Mouse (Mus musculus) lung, embryonic 14.5 days (tissue): ENCODE measurements around the gene Tmem266. TPM values are rescaled to one million over a fixed set of nuclear protein-coding genes. Genes with fewer than 3 reads are reported as not detected.
A peak's percentile ranks its signal among the peaks of the same experiment; 100 is the strongest.

Experiments used
- ATAC-seq: fragments of 200-750 bp; cut with Nextera tagmentation; 2 replicates; pipeline ENCODE4 v1.8.0; 2017; ENCODE audit warnings: mild to moderate bottlenecking, moderate TSS enrichment, moderate library complexity; ENCODE audit not compliant: insufficient read depth
- DNase-seq: peaks from one replicate; pipeline ENCODE4 v3.0.0-alpha.2; 2015
- H3K27ac ChIP-seq: fragments of 300-500 bp; sonication (generic); 2 replicates; pipeline ENCODE4 v1.5.1; 2014; ENCODE audit warnings: low read depth, mild to moderate bottlenecking, moderate library complexity
- H3K27me3 ChIP-seq: fragments of 300-500 bp; sonication (generic); 2 replicates; pipeline ENCODE4 v1.6.1; 2014; ENCODE audit warnings: low read length, control low read depth; ENCODE audit not compliant: insufficient read depth
- H3K36me3 ChIP-seq: fragments of 300-500 bp; sonication (generic); 2 replicates; pipeline ENCODE4 v1.6.1; 2014; ENCODE audit warnings: control low read depth; ENCODE audit not compliant: insufficient read depth
- H3K4me1 ChIP-seq: fragments of 300-500 bp; sonication (generic); 2 replicates; pipeline ENCODE4 v1.6.1; 2014; ENCODE audit warnings: antibody characterized with exemption, control low read depth; ENCODE audit not compliant: insufficient read depth
- H3K4me2 ChIP-seq: fragments of 300-500 bp; sonication (generic); 2 replicates; pipeline ENCODE4 v1.6.1; 2014; ENCODE audit warnings: mild to moderate bottlenecking
- H3K4me3 ChIP-seq: fragments of 300-500 bp; sonication (generic); 2 replicates; pipeline ENCODE4 v1.5.1; 2014; ENCODE audit warnings: low read depth, low read length
- H3K9ac ChIP-seq: fragments of 300-500 bp; sonication (generic); 2 replicates; pipeline ENCODE4 v1.6.1; 2014
- H3K9me3 ChIP-seq: fragments of 300-500 bp; sonication (generic); 2 replicates; pipeline ENCODE4 v1.6.1; 2016; ENCODE audit warnings: low read depth, low read length, control low read depth
- CTCF ChIP-seq: IDR thresholded peaks from 2 replicates; pipeline ENCODE4 v1.5.1; 2016; ENCODE audit warnings: antibody characterized with exemption, low read depth
- WGBS: fragments of 180-500 bp; shearing (Covaris S2); extraction: QIAGEN DNeasy Blood & Tissue Kit; methylation state at CpG from one replicate; pipeline ENCODE4 v1.1.7; 2014; 5-methylcytosine and 5-hydroxymethylcytosine counted together
- polyA plus RNA-seq: library from polyadenylated mRNA; unstranded; fragments of >200 nt; fragmentation: Nextera tagmentation; extraction: Ambion mirVana; gene quantifications from 2 replicates; pipeline ENCODE4 v1.2.1, GENCODE M21; 2014

The Tmem266 gene
- polyA plus RNA-seq = 0.20 and 0.29 TPM in 2 replicates

- Histone ChIP-seq H3K4me1 (no peaks in the 10 kb centered on the region), H3K9me3 (no peaks in the 10 kb centered on the region), H3K4me2 (peak within 1 kb of the TSS; percentile 84), H3K9ac (peak within 1 kb of the TSS; percentile 60), H3K27ac (no peak within 1 kb of the TSS), H3K36me3 (no peaks in the 10 kb centered on the region), H3K27me3 (peaks cover 33% of the 10 kb centered on the region), H3K4me3 (peak within 1 kb of the TSS; percentile 64)
- WGBS = under 1% methylated on average over 59 of the region's 82 CpGs
- ATAC-seq = peak; percentile 92
- no peak for TF ChIP-seq CTCF
- DNase-seq = peak; percentile 88
Measured at GRCm38 (mm10) chr9:55326515-55327233, at the start of gene Tmem266, which contains the start of gene Nrg4. Tmem266 (plus strand) TSS chr9:55326913. Nrg4 (minus strand) TSS chr9:55326844.

- Histone ChIP-seq H3K9ac (no peak overlapping the region), H3K4me2 (no peak overlapping the region), H3K27ac (no peak overlapping the region), H3K9me3 (no peaks in the 10 kb centered on the region), H3K27me3 (no peaks in the 10 kb centered on the region), H3K4me3 (no peak overlapping the region), H3K36me3 (no peaks in the 10 kb centered on the region), H3K4me1 (no peaks in the 10 kb centered on the region)
- DNase-seq = no peak
- WGBS = 53% methylated on average over 4 of the region's 4 CpGs
- TF ChIP-seq CTCF = no peak
- ATAC-seq = no peak
Measured at GRCm38 (mm10) chr9:55277562-55277961, 49.2 kb upstream of the Tmem266 start.

GRCm38 (mm10) chr9:55279114-55279825 lies 47.4 kb upstream of the Tmem266 start:
- Histone ChIP-seq H3K4me1 (no peaks in the 10 kb centered on the region), H3K9ac (no peak overlapping the region), H3K27ac (no peak overlapping the region), H3K4me2 (no peak overlapping the region), H3K27me3 (no peaks in the 10 kb centered on the region), H3K4me3 (no peak overlapping the region), H3K9me3 (no peaks in the 10 kb centered on the region), H3K36me3 (no peaks in the 10 kb centered on the region)
- DNase-seq (no peak), ATAC-seq (no peak)
- 79% methylated on average over 8 of the region's 8 CpGs for WGBS
- TF ChIP-seq CTCF = no peak

GRCm38 (mm10) chr9:55283516-55283915 lies 43.2 kb upstream of the Tmem266 start:
- Histone ChIP-seq H3K4me1 (no peaks in the 10 kb centered on the region), H3K4me2 (peak overlapping the region; percentile 37; the same call in 1 of the 2 replicates), H3K36me3 (no peaks in the 10 kb centered on the region), H3K27me3 (no peaks in the 10 kb centered on the region), H3K27ac (no peak overlapping the region), H3K4me3 (no peak overlapping the region), H3K9me3 (no peaks in the 10 kb centered on the region), H3K9ac (no peak overlapping the region)
- no peak for ATAC-seq
- no peak for TF ChIP-seq CTCF
- peak; percentile 25 for DNase-seq
- 2% methylated on average over 14 of the region's 14 CpGs for WGBS

GRCm38 (mm10) chr9:55285197-55285596 lies 41.5 kb upstream of the Tmem266 start:
- ATAC-seq (no peak), DNase-seq (no peak)
- Histone ChIP-seq H3K4me1 (no peaks in the 10 kb centered on the region), H3K4me2 (no peak overlapping the region), H3K36me3 (no peaks in the 10 kb centered on the region), H3K4me3 (no peak overlapping the region), H3K27me3 (no peaks in the 10 kb centered on the region), H3K9ac (no peak overlapping the region), H3K9me3 (no peaks in the 10 kb centered on the region), H3K27ac (no peak overlapping the region)
- 75% methylated on average over 3 of the region's 3 CpGs for WGBS
- no peak for TF ChIP-seq CTCF

GRCm38 (mm10) chr9:55289475-55290198 lies 37.1 kb upstream of the Tmem266 start:
- TF ChIP-seq CTCF = no peak
- Histone ChIP-seq H3K36me3 (no peaks in the 10 kb centered on the region), H3K27ac (no peak overlapping the region), H3K9ac (no peak overlapping the region), H3K4me2 (no peak overlapping the region), H3K4me1 (no peaks in the 10 kb centered on the region), H3K27me3 (no peaks in the 10 kb centered on the region), H3K9me3 (no peaks in the 10 kb centered on the region), H3K4me3 (no peak overlapping the region)
- ATAC-seq (no peak), DNase-seq (no peak)
- WGBS = 28% methylated on average over 3 of the region's 3 CpGs

GRCm38 (mm10) chr9:55291966-55292365 lies 34.7 kb upstream of the Tmem266 start:
- no peaks in the 10 kb centered on the region for H3K4me1 ChIP-seq
- H3K4me3 ChIP-seq = no peak overlapping the region
- H3K36me3 ChIP-seq = no peaks in the 10 kb centered on the region
- no peaks in the 10 kb centered on the region for H3K27me3 ChIP-seq
- ATAC-seq (no peak), DNase-seq (no peak)
- no peaks in the 10 kb centered on the region for H3K9me3 ChIP-seq
- no peak overlapping the region for H3K9ac ChIP-seq
- H3K27ac ChIP-seq = no peak overlapping the region
- no peak for TF ChIP-seq CTCF
- 91% methylated on average over 4 of the region's 4 CpGs for WGBS
- no peak overlapping the region for H3K4me2 ChIP-seq
